Mouse (Mus musculus): Measurements from ENCODE around the gene Coq4.

Gene Coq4

DNA sequence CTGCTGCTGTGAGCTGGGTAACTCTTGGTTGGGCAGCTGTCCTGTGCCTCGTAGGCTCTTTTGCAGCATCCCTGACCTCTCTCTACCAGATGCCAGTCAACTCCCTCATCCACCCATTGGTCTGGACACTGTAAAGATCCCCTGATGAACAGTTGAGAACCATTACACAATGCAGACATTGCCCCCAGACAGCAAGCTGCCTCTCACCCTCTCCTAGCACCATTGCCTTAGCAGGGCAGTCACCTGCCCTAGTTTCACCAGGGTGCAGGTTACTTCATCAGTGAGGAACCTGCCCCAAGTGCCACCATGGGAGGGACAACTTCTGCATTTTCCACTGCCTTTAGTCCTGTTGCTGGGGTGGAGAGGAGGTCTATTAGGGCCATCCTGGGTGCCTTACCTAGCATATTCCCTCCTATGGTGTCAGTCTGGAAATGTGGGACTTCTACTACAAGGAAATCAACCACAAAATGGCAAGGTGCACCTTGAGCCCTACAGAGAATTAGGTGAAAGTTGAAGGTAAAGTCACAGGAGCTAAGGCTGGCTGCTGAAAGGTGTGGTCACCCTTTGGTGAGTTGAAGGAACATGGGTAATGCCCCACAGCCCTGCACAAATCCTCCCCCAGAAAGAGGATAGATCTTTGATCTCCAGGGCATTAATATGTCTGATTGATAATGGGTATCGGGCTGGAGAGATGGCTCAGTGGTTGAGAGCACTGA, 5.6 kb downstream of the Coq4 start:
- no peak for DNase-seq (ENCODE audit: extremely low spot score, low read depth, low spot score)

DNA sequence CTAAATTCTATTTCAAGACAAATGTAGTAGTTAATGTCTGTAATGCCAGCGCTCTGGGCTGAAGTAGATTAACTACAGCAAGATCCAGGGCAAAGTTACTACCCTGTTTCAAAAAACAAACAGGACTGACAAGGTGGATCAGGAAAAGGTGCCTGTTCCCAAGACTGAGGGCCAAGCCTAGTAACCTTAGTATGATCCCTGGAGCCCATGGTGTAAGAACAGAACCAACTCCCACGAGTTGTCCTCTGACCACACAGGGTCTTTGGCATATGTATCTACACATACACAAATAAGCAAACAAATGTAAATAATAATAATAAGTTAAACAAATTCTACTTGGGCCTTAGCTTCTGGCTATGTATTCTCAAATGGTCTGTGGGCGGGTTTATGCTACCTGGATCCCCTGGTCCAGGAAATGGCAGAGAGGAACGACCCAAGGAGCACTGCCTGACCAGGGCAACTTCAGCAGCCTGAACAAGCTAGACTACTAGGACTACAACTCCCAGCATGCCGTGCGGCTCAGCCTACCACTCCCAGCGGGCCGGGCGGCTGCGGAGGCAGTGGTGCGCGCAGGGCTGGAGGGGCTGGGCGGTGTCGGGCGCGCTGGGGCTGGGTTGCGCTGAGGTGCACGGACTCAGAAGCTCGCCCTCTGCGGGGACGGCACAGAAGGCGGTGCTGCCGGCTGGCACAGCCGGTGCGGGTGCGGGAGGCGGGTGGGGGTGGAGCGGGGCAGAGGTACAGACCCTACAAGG, 15.0 kb downstream of the Coq4 start, which contains the start of gene Slc27a4:
Slc27a4 (plus strand) TSS at position 560 of the 752 bp plus-strand sequence.
- DNase-seq (ENCODE audit: extremely low spot score, low read depth, low spot score), result no peak

DNA sequence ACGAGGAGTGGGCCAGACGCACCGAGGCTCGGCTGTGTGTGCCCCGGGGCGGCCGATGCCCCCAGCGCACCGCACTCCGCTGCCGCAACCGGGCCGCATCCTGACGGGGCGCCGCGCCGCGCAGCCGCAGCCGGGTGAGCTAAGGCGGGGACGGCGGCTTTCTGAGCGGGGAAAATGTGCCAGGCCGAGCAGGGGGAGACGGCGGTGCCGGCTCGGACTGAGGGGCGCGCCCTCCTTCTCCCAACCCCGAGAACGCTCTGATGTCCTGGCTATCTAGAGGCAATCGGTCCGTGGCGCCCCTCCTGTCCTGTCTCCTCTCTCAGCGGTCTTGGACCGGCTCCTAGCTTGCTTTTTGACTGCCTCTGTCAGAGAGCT, 15.5 kb downstream of the Coq4 start:
- no peak for DNase-seq (ENCODE audit: extremely low spot score, low read depth, low spot score)

DNA sequence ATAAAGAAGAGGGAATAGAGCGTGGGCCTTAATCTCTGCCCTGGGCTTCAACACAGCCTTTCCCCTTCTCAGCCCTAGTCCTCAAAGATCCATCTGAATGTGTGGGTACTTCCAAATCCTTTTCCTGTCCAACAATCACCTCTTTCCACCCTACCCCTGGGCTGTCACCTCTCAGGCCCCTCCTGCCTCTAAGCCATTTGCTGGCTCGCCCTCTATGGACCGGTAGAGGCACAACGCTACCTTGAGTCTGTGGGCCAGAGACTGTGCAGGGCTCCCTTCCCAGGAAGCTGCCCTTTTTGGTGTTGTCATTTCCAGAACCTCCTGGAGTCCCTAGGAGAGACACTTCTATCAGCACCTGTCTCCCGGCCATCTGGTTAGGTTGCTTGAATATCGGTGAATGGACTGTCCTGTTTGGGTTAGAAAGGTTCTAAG, 16.1 kb downstream of the Coq4 start:
- DNase-seq (ENCODE audit: extremely low spot score, low read depth, low spot score), result no peak

DNA sequence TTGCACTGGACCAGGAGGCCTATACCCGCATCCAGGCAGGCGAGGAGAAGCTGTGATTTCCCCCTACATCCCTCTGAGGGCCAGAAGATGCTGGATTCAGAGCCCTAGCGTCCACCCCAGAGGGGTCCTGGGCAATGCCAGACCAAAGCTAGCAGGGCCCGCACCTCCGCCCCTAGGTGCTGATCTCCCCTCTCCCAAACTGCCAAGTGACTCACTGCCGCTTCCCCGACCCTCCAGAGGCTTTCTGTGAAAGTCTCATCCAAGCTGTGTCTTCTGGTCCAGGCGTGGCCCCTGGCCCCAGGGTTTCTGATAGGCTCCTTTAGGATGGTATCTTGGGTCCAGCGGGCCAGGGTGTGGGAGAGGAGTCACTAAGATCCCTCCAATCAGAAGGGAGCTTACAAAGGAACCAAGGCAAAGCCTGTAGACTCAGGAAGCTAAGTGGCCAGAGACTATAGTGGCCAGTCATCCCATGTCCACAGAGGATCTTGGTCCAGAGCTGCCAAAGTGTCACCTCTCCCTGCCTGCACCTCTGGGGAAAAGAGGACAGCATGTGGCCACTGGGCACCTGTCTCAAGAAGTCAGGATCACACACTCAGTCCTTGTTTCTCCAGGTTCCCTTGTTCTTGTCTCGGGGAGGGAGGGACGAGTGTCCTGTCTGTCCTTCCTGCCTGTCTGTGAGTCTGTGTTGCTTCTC, 28.5 kb downstream of the Coq4 start:
- DNase-seq (ENCODE audit: extremely low spot score, low read depth, low spot score), result no peak

DNA sequence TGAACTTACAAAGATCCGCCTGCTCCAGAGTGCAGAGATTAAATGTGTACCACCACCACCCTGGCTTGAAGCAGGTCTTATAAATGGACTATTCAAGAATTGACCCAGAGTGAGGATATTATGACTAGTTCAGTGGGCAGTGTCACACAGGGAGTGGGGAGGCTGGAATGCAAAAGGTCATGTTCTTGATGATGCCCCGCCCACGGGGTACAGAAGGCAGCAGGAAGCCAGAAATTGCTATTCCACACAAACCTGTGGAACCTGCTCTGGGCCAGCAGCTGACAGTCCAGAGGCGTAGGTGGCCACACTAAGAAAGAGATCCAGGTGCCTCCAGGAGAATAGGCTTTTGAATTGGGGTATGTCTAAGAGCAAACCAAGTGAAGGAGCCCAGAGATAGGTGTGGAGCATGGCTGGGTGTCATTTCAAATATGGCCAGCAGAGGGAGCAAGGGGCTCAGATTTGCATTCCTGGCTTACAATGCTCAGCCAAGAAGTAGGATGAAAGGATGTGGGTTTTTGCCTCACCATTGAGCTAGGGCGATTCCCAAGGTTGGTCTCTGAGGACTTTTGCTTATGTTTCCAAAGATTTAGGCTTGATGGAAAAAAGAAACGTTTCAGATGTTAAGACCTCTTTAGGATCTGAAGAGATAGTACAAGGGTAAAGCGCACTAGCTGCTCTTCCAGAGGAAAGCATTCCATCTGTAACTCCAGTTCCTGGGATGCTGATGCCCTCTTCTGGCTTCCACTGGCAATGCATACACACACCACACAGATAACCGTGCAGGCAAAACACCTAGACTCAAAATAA, 30.3 kb downstream of the Coq4 start:
- DNase-seq (ENCODE audit: extremely low spot score, low read depth, low spot score), result peak; percentile 94

DNA sequence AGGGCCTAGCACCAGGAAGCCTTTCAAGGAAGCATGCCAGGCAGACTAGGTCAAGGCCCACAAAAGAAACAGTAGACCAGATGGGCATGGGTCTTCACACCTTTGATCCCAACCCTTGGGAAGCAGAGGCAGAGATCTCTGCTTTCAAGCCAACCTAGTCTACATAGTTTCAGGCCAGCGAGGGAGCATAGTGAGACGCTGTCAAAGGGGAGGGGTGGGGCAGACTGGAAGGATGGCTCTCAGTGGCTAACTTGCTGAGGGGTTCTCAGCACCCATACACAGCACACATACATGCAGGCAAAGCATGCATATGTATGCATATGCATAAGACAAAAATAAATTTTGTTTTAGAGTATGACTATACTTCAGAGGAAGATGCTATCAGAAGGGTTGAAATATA, 32.1 kb downstream of the Coq4 start:
- no peak for DNase-seq (ENCODE audit: extremely low spot score, low read depth, low spot score)

DNA sequence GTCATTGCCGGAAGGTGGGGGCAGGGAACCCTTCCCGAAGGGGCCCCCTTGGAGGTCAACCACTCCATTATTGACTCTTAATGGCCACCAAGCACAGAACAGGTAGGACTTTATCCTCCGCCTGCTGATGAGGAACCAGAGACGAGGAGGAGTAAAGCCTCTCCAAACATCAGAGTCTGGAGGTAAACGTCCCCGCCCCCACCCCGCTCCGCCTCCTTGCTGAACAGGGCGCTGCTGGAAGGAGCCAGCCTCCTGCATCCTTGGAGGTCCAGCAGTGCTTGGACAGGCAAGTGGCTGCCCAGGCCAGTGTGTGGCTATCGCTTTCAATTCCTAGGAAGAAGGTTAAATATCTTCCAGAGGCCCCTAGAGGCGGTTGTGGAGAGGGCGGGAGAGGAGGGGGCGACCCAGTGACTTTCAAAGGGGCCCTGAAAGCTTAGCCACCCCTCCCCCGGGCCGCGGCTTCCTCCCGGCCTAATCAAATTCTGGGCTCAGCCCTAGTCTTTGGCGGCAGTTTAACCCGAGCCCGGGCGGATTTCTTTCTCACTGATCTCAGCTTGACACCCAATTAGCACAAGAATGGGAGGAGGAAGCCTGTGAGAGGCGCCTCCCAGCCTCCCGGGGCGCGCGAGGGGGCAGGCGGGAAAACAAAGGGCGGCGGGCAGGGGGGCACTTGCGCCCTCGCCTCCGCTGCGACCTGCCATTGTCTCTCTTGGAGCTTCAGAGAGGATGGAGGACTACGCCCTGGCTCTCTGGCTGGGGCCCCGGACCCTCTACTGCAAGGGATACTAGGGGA, 32.9 kb downstream of the Coq4 start, which contains the start of gene Urm1:
Urm1 (plus strand) TSS at position 51 of the 793 bp plus-strand sequence.
- DNase-seq (ENCODE audit: extremely low spot score, low read depth, low spot score), result no peak

DNA sequence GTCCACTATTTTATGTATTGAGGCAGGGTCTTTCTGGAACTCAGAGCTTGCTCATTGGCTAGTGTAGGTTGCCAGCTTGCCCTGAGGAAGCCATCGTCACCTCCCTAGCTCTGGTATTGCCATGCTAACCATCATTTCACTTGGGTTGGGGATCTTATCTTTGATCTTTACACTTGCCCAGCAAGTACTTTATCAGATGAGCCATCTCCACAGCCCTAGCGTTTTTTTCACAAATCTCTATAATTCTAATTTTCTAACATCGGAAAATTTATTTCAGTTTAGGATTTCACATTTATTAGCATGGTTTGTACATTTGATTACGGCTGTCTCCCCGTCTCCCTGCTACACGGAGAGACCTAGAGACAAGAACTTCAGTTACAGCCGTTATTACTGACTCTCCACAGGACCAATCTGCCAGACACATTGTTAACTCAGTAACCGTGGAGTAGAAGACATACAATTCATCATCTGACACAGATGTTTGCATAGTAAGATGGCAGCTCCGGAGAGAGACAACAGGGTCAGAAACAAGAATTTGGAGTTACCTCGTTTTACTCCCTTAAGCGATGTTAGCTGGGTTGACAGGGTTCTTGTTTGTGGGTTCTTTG, 39.1 kb downstream of the Coq4 start:
- DNase-seq (ENCODE audit: extremely low spot score, low read depth, low spot score), result no peak

DNA sequence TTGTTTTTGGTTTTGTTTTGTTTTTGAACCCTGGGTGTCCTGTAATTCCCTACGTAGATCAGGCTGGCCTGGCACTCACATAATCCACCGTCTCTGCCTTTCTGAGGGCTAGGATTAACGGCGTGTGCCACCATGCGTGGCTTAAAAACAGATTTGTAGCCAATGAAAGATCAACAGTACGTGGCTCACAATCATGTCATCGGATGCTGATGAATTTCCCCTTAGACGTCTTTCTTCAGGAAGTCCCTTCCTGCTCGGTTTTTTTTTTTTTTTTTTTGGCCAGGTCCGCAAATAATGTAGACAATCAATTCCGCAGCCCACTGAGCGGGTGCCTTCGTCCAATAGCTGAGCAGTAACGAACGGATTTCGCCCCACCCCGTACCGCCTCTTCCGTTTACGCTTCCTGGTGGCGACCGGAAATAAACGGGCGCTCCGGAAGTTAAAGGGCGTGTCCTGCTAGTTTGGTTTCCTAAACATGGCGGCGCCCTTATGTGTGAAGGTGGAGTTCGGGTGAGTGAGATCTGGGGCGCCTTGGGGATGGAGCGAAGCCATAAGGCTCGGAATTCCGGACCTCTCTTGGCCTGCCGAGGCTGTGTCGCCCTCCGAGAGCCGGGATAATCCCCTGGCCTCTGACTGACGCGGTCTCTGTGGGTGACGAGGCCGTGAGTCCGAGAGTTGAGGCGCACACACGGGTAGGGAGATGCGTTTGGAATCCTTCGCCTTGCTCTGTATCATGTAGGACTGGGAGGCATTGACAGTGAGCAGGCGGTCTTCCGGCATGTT, 39.8 kb downstream of the Coq4 start:
- peak; percentile 85 for DNase-seq (ENCODE audit: extremely low spot score, low read depth, low spot score)

DNA sequence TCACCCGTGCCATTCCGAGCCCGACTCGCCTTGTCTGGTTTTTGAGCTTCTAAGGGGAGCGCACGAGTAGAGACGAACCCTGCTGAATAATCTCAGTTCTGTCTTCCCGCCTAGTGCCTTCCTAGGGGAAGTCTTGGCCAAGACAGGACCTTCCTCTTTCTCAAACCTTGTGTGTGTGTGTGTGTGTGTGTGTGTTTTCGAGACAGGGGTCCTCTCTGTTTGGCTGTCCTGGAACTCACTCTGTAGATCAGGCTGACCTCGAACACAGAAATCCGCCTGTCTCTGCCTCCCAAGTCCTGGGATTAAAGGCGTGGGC, 40.4 kb downstream of the Coq4 start:
- DNase-seq (ENCODE audit: extremely low spot score, low read depth, low spot score), result no peak

DNA sequence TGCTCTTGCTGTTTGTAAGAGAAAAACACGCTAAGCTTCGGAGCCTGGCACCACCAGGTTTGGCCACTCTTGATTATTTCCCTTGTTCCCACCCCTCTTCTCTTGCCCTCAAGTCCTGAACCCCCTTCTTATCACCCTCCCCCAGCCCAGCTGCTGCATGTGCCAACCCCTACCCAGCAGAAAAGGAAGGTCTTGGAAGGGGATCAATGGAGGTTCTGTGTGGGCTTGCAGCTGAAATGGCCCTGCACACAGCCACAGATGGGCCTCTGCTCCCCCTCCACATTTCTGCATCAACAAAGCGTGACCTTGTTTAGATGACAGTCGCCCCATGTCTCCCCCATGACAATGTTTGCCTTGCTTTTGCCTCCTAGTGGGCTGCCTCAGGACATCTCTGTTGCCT, 43.8 kb downstream of the Coq4 start:
- DNase-seq (ENCODE audit: extremely low spot score, low read depth, low spot score), result no peak

DNA sequence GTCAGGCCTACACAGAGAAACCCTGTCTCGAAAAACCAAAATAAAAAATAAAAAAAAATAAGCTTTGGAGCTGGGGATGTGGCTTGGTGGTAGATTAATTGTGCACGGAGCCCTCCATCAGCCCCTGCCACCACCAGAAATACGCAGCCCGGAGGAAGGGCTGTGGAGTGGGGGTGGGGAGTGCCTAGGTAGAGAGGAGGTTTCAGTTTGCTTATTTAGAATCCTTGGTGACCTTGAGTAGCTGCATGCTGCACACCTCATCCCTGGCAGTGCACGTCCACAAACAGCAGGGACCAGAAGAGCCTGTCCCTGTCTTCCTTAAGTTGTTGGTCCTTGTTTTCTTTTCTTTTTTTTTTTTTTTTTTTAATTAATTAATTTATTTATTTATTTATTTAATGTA, 46.5 kb downstream of the Coq4 start:
- no peak for DNase-seq (ENCODE audit: extremely low spot score, low read depth, low spot score)

DNA sequence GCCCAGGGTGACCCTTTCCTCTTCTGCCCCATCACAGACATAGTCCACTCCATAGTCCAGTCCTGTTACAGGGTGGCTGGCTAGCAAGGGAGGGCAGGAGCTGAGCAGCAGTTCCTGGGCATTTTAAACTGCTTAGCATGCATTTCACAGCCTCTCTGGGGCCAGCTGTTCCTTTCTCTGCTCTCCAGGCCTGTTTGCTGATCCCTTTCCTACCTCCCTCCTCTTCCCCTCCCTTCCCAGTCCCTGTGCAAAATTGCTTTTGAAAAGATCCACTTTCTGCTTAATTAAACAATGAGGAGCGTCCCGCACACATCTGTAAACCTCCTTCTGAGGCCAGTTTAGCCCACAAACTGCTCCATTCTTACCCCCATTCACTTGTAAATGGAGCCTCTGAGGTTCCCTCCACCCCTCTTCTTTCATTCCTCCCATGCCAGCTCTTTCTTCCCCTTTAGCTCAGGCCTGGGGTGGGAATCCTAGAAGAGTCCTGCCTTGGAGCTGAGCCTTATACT, 48.2 kb downstream of the Coq4 start:
- no peak for DNase-seq (ENCODE audit: extremely low spot score, low read depth, low spot score)

DNA sequence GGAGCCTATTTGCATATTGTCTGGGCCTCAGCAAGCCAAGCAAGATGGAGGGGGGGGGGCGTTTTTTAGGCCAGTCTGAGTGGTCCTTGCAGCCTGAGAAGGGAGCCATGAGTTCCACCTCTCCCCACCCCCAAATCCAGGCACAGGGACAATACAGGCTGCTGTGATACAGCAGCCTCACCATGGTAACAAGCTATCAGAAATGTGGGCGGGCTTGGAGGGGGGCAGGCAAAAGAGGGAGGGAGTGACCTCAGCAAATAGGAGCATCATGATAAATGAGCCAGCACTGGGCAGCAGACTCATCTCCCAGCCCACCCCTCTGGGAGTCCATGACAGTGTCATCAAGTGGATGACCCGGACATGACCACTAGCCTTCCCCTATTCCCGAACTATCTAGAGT, 52.2 kb downstream of the Coq4 start:
- no peak for DNase-seq (ENCODE audit: extremely low spot score, low read depth, low spot score)

DNA sequence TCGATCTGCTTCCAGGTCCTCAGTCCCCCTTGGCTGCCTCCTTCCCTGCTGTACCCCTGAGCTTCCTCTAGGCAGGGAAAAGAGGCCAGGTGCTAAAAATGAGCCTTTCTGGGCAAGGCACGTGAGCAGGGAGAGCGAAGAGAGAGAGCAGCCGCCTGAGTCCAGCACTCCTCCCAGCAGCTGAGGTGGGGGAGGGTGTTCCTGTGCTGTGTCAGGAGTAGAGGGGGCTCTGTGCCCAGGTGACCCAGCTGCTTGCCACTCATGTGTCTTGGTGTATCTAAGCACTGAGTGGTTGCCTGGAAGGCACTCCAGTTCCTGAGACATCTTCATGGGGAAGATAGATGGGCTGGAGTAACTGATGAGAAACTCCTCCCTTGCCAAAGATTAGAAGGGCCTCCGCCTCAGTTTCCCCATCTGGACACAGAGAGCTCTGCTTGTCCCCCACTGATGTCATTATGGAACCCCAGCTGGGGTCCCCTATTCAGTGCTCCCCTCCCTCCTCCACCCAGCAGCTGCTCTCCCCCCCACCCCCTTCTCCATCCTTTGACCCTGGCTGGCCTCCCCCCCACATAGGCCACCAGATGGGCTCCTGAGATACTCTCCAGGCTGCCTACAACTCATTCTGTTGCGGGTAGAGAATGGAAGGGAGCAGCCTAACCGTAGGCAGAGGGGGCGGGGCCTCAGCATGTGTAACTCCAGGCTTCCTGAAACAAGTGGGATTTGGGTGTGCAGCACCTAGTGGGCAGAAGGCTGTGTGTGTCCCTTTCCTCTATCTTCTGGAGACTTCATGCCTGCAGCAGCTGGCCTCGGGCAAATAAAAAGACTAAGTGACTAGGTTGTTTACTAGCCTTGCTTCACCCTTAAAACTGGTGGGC, 56.2 kb downstream of the Coq4 start:
- DNase-seq (ENCODE audit: extremely low spot score, low read depth, low spot score), result no peak

DNA sequence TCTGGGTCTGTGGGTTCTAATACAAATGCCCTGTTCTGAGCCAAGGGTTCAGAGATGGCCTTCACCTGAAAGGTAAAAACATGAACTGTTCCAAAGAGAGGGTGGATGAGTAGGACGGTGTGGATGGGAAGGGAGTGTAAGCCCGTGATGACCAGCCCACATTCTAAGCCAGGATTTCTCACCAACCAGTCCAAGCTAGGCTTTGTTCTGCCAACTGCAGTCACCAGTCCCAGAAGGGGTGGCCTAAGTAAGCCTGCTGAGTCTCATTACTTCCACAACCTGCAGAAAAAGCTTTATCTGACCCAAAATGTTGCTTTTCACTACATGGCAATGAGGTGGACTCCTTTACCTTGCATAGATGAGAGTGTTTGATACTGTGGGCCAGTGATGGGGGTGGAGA, 56.8 kb downstream of the Coq4 start:
- no peak for DNase-seq (ENCODE audit: extremely low spot score, low read depth, low spot score)

DNA sequence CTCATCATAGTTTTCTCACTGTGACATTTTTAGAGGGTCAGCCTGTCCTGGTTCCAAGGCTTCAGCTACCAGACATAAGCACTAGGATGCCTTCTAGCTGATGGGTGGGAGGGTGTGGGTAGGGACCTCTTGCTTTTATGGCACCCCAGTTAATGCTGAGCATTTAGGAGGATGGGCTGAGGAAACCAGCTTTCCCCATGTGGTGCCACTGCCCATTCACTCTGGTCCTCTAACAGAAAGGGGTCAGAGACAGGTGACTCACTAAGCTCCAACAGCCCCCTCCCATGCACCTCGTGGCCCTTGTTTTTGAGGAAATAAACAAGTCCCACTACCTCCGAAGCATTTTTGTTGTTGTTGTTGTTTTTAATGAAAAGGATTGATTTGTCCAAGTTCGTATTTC, 57.4 kb downstream of the Coq4 start:
- no peak for DNase-seq (ENCODE audit: extremely low spot score, low read depth, low spot score)

Measured in hindlimb bud, embryonic 11.5 days (tissue).